Mouse (Mus musculus): ENCODE measurements at regions not wholly inside any gene's neighbourhood (a gene's known extent, or its start where the extent isn't known, plus 50 kb on each side); places are given as distances from the start of the nearest gene placed in this dataset.

DNA sequence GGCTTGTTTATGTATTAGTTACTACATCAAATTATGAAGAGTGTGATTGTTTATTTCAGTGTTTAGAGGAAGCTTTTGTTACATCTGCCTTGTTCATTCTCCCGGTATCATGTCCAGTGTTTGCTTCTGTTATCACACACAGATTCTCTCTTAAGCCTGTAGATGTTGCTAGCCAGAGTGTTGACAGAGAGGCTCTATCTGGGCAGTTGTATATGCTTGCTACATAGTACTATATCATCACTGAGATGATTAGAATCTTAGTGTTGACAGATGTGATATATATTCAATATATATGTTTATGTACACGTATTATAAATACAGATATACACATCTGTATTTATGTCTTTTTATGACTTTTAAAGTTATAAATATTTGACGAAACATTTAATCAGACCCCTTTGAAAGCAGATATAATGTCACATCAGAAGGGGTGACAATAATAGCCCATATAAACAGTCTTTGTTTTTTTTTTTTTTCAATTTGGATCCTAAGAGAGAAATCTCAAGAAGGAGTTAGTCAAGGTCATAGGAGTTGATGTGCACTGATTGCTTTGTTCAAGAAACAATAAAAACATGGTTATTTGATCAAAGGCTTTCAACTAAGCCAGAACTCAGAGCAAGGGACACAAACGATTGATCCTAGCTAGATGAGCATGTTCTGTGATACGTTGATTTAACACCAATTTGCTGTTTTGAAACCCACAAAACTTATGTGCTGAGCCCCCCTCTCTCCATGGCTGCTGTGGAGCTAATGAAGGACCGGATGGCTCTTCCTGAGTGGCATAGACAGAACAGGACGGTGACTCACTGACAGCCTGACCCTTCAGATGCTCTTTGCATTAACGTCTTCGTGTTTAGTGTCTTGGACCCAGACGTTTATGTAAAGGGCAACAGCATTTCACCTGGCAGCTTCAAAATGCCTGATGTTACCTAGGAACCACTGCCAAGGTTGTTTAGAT is 352.8 kb upstream of the Arglu1 start:
- no peak for DNase-seq

DNA sequence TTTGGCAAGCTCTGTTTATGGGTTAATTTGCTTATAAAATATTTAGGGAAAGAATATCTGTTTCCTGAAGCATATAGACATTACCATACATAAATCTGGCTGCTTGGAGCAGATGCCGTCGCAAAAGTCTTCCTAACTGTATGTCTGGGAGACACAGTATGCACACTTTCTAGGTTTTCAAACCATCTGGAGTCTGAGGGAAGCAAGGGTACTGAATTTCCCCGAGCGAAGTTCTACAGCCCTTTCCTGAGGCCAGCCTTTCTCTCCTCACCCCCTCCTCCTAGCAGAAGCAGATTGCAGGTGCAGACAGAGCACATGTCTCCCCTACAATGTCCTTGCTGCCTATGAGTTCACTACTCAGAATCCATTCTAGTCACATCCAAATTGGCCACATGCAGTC is 338.8 kb upstream of the Arglu1 start:
- DNase-seq, result no peak

DNA sequence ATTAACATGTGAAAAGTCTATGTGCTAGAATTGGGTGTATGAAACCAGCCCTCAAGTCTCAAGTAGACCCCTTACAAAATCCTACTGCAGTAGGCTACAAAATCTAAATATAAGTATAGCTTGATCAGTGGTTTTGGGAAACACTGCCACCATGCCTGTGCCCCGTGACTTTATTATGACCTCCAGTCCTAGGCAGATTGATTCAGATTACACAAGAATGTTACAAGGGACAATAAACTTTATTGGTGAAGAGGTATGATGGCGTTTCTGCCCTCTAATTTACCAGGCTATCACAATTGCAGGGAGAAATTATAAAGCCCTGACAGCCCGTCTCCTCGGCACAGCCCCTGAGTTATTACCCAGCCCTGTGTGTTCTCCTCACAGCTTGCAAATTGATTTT is 337.4 kb upstream of the Arglu1 start:
- DNase-seq, result no peak

DNA sequence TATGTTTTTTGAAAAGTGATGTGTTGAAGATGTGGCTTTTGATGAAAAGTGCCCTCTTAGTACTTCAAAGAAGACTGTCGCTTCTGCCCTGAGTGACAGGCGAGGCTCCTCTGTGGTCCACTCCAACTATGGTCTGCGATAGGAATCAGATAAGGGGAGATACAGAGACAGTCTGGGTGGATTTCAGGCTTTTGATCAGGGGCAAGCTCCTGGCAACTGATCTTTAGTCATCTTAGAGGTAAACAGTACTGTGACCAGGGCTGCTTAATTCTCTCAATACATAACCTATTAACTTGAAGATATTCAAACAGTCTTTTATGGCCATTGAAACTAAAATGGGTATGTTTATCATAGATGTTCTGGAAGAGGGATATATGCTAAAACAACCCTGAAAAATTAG is 335.6 kb upstream of the Arglu1 start:
- no peak for DNase-seq

DNA sequence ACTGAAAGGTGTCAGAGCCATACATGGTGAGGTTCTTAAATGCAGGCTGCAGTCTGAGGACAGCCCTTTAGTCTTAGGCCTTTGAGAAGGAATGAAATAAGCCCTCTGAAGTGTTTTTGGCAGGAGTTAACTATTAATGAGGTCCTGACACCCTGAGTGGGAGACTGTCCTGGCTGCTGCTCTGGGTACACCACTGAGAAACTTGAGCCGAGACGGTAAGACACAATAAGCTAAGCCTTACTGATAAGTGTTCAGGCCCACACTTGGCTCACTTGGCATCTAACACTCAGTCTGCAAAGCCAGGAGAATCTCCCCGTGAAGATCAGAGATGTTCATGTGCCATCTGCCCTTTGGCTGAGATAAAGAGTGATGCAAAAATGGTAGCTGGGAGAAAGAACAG is 335.1 kb upstream of the Arglu1 start:
- DNase-seq, result no peak

DNA sequence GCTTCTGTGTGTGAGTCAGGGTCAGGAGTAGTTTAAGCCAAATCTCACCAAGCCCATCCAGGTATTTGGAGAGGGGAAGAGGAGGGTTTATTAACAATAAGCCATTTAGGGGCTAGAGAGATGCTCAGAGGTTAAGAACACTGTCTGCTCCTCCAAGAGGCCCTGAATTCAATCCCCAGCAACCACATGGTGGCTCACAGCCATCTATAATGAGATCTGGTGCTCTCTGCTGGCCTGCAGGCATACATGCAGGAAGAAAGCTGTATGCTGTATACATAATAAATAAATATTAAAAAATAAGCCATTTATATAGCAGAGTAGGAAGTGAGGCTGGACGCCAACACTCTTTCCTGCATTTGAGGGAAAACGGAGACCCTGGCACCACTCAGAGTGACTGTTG is 330.4 kb upstream of the Arglu1 start:
- DNase-seq, result no peak

DNA sequence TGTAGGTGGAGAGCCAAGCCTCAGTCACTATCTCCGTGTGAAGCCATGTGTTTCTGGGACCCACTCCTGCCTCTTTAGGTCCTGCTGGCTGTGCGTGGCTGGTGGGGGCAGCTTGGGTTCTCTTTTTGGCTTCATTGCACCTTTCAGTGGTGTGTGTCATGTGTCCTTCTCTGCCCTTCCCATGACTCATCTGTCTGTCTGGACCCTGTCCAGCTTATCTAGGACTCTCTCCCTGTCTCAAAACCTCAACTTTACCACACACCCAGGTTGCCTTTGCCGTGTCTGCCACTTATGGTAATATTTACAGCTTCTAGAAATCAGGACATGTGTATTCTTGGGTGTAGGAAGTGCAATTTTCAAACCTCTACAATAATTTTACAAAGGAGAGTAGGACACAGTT is 329.9 kb upstream of the Arglu1 start:
- DNase-seq, result no peak

DNA sequence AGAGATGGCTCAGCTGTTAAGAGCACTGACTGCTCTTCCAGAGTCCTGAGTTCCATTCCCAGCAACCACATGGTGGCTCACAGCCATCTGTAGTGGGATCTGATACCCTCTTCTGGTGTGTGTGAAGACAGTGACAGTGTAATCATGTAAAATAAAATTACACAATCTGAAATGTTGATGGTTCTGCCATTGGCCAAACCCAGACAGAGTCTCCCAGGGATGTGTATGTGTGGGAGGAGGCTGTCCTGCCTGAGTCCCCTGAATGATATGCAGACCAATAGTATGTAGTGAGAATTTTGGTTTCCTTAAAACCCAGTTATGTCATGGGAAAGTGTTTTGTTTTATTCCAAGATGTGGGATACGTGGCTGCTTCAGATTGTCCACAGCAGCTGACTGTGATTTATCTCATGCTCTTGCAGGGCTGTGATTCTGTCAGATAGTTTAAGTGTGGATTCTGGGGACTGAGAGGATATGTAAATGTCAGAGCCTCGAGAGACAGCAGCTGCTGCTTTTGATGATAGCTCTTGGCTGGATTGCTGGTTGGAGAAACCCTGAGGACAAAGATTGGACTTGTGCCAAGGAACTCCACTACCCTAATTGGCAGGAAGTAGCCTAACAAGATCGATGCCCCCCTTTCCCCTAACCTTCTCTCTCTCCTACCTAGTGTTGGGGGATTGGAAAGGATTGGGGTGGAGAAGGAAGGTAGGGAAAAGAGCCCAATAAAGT is 321.6 kb upstream of the Arglu1 start:
- no peak for DNase-seq

DNA sequence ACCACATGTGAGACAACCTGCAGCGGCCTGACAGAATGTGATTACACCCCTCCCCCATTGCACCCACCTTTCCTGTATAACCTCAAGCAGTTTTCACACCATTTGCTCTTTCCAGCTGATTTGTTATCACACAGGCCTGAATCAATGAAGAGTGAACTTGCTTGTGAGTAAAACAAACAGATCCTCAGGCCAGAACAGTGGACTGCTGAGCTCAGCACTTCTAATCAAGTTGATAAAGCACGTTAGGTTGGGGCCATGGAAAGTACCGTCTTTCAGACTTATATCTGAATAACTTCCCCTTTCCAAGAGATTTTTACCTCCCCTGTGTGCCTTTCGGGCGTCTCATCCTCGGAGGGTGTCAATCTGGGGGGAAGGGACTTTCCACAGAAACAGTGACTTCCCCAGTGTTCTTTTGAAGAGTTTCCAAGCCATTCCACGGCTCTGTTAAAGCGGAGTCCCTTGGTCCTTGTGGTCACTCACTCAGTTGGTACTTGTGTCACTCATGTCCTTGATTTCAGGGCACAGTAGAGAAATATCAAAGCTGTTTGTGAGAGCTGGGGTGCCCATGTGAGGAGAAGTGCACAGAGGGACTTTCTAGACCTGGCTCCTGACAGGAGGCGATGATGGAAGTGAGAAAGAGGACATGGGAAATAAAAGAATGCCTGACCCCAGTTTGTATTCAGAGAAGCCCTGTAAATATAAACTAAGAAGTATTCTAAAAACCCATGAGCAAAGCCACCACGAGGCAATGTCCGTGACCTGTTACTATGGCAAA is 317.9 kb upstream of the Arglu1 start:
- no peak for DNase-seq

DNA sequence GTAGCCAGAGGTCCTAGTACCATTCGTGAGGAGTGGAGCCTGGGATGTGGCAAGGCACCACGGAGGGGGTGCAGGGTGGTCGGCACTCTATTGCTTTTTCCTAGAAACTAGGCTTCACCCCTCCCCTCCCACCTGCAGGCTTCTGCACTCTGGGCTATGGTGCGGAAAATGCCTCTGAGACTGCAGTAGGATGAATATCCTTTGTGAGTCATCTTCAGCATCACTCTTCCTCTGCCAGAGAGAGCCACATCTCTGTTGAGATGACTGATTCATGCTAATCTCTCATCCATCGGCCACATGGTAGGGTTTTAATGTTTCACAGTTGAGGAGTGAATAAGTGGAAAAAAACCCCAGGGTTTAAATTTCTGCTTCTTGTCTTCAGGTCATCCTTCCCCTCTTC is 309.6 kb upstream of the Arglu1 start:
- no peak for DNase-seq

DNA sequence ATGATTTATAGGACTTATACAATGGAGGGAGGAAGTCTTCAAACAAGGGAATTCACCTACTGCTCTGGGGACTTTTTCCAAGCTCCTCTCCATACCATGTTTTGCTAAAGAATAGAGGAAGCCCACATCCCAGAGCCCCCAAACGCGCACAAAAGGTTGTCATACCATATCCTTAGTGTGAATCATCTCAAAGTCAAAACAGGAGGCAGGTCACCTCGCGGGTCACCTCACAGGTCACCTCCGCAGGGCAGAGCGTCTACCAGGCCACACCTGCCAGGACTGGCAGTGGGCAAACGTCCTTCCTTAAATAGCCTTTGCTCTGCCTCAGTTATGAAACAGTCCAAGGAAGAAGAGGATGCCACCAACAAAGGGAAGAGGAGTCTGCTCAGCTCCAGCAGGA is 307.3 kb upstream of the Arglu1 start:
- no peak for DNase-seq

DNA sequence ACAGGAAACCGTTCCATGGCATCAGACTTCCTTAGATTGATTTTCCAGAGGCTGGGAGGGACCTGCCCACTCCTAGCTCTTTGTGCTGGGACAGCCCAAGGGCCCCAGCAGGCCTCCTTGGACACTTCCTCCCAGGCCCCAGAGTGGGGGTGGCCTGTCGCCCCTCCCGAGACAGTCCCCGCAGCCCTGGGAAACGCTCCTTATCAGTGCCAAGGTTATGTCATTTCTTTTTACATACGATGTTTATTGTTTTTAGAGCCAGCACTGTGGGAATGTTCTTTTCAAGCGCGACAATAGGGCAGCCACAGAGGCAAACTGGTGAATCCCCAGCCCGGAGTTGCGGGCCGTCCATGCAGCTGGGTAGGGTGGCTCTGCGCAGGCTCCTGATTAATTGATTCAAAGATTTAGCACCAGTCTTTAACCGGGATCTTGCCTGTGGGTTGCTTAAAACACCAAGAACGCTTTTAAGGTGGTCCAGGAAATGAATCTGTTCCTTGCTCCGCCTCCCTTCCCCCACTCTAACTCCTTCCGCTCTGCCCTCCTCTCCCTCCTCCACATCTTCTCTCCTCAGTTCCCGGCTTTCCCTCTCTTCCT is 304.4 kb upstream of the Arglu1 start:
- peak; percentile 38 for DNase-seq

DNA sequence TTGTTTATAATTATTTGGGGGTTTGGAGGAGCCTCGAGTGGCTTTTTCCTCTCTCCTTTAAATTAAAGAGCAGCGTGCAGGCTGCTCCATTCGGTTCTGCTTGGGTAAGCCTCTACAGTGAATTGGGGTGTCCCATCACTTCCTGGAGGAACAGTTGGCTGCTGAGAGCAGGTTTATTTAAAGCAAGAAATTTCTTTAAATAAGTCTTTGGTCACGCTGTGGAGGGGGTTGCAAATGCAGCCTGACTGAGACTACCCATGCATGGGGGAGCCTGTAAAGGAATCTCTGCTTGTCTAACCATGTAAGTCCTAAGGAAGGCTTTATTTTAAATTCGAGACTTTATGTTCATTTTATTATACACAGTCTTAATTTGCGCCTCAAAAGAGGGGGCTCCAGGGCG is 303.7 kb upstream of the Arglu1 start:
- DNase-seq, result no peak

DNA sequence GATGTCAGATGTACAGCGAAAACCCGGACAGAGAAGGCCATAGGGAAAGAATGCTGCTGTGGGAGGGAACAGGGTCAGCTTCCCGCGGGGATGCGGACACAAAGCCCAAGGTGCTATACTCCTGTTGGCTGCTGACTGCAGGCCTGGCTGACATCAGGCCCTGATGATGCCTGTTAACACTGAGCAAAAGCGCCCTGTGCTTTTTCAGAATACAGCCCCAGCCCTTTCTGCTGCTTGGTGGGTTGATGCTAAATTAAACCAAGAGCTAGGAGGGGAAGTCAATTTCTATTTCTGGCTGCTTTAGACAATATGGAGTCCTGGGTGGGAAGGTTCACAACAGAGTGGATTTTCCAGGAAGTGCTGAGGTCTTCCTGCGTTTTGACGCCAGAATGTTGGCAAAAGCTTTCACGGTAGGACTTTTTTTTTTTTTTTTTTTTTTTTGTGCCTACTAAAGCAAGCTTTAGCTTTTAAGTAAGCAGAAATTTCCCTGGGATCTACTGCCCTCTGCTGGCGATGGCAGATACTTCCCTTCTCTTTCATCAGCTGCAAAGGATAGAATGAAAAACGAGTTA is 302.2 kb upstream of the Arglu1 start:
- DNase-seq, result peak; percentile 93

DNA sequence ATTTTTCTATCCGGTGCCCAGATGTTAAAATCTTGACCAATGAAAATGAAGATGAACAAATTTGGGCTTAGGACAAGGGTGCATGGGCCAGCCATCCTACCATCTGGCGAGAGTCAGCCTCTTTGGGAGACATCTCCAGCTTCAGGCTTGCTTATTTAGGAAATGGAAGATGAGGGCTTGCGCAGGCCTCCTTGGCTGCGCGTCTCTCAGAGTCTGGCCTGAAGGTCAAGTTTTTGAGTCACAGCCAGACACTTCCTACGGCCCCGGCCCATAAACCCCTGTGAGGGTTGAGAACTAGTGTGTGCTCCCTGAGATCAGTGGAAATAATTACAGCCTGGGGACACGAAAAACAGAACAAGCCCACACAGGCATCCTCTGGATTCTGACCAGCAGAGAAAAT is 300.7 kb upstream of the Arglu1 start:
- no peak for DNase-seq

DNA sequence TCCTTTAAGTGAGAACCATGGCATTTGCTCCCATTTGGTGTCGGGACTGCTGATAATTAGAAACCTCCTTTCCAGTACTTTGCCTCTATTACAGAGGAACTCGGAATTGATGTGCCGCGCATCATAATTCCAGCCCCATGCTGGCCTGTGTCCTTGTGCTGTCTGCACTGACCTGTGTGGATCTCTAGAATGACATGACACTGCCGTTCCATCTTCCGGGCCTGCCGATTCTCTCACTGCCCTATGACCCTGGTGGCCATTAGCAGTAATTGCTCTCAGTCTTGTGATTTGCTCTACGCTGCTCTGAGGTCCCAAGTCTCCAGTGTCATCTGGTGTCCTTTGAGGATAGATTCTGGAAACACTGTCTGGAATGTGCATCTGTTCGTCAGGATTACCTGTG is 295.7 kb upstream of the Arglu1 start:
- DNase-seq, result no peak

DNA sequence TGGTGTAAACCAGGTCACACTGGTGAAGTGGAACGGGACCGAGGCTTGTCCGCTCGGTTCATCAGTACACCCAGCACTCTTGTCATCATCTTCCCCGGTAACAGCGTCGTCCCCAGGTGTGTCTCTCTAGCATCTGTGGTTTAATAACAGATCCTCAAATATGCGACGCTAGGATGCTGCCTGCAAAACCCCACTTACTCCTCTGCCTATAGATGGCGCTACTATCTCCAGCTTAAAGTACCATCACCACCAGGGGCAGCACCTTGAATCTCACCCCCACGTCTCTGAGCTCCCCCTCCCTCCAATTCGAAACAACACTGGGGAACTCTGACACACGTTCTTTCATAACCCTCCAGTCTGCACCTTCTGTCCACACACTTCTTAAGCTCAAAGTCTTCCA is 295.1 kb upstream of the Arglu1 start:
- no peak for DNase-seq

DNA sequence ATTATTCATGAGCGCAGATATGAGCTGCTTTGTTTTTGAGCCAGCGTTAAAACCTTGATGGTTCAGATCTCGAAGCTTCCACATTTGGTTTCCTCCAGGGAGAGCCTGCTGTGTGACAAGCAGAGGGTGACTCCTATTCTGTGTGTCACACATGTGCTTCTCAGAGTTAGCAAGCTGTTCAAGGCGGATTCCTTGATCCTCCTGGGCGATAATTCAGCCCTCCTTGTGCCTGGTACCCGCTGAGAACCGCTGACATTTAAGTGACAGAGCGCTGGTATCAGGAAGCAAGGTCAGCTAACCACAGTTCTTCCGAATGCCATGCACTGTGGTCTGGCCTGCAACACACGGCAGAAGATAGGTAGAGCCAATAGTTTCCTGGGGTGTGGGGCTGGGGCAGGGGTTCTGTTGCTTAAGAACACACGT is 294.5 kb upstream of the Arglu1 start:
- no peak for DNase-seq

DNA sequence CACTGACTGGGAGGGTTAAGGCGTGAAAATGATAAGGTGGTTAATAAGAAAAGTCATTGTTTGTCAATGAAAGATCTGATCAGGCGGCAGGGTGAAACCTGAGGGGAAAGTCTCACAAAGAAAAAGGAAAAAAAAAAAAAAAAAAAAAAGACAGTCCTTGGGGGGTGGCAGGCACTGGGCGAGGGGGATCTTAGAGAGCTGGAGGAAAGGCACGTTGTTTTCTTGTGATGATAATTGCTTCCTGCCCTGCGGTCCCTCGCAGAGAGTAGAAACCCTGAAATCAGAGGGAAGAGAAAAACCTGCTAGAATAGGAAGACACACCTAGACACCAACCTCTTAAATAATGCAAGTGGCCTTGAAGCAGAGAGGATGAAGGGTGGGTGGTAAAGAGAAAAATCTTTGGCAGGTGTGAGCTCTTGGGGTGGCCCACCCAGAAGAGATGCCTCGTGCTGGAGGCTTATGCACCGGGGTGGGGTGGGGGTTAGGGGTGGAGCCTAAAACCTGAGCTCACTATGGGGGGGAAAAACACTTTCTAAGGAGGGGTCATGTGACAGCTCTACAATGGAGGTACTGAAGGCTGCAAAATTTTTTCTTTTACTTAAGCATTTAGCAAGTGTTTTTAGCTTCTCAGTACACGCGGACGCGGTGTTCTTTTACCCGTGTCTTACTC is 294.0 kb upstream of the Arglu1 start:
- DNase-seq, result no peak

DNA sequence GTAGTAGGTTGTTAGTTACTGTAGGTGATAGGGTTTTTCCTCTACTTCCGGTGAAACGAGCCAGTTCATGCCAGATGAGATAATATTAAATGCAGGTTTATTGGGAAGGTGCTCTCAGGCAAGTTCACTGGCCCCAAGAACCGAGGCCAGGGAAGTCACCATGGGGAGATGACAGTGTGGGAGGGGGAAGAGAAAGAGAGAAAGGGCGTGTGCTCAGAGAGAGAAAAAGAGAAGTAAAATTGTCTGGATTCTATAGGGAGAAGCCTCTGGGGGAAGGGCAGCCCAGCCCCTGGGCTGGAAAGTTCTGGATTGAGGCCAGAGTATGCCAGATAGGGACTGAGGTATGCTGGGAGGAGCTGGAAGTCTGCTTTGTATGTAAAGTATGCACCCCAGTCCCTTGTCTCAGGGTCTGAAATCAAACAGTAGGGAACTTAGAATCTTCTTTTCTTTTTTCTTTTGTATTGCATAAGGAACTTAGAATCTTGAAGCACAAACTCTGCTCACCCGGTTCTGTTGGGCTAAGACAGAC is 292.9 kb upstream of the Arglu1 start:
- DNase-seq, result no peak

DNA sequence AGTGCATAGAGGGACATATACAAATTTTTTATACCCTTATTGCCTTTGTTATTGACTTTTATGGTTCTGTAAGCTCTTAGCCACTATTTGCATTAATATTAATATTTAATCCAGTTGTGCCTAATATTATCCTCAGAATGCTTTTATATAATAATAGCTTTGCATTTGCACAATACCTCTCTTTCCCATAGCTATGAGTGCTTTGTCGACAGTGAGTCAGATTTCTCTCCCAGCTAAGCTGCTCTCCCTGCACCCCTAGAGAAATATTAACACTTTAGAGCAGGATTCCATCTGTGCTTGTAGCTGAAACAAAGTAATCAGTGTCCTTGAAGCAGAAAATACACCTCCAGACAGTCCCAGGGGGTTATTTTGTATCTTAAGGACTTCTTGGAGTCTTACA is 288.6 kb upstream of the Arglu1 start:
- DNase-seq, result no peak

DNA sequence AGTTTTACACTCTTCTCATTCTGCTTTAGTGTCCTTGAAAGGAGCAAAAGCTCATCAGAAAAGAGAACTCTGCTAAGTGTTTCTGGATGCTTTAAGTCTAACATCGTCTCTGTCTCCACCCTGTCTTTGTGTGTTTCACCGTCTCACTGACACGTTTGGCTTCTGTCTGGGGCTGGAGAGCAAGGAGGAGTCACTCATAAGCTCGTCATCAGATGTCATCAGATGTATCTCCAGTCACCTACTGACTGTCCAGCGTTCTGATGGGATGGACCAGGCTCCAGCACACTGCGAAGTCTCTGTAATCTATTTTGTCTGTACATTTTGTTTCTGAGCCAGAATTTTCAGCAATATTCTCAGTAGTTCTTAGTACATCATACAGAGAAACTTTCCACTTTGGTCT is 283.4 kb upstream of the Arglu1 start:
- DNase-seq, result no peak

Measured in right cerebral cortex, postnatal 4 days (tissue).